Mouse (Mus musculus) intestine, embryonic 14.5 days (tissue): ENCODE measurements at regions not wholly inside any gene's neighbourhood (a gene's known extent, or its start where the extent isn't known, plus 50 kb on each side); places are given as distances from the start of the nearest gene placed in this dataset.
"Not testable (repeated sequence)": the region's sequence is repeated elsewhere in the genome, so short reads cannot be mapped to it uniquely, and the experiment has no call there.

Source experiments
- ATAC-seq: fragments of 200-750 bp; cut with Nextera tagmentation; replicated peaks from 2 replicates; pipeline ENCODE4 v1.8.0; 2017; ENCODE audit warnings: low read depth, moderate number of reproducible peaks, moderate TSS enrichment, moderate library complexity; ENCODE audit not compliant: low FRiP score, low TSS enrichment
- DNase-seq: peaks from one replicate; pipeline ENCODE4 v3.0.0-alpha.2; 2018; ENCODE audit warnings: low spot score
- H3K27ac ChIP-seq: fragments of 300-500 bp; sonication (generic); 2 replicates; pipeline ENCODE4 v1.5.1; 2014; ENCODE audit warnings: low read depth, mild to moderate bottlenecking, control low read depth
- H3K27me3 ChIP-seq: fragments of 300-500 bp; sonication (generic); replicated peaks from 2 replicates; pipeline ENCODE4 v1.6.1; 2014; ENCODE audit warnings: low read length, control low read depth; ENCODE audit not compliant: control insufficient read depth, insufficient read depth
- H3K36me3 ChIP-seq: fragments of 300-500 bp; sonication (generic); 2 replicates; pipeline ENCODE4 v1.6.1; 2014; ENCODE audit warnings: low read length, control low read depth; ENCODE audit not compliant: control insufficient read depth, insufficient read depth
- H3K4me1 ChIP-seq: fragments of 300-500 bp; sonication (generic); replicated peaks from 2 replicates; pipeline ENCODE4 v1.6.1; 2014; ENCODE audit warnings: low read length, control low read depth, mixed read lengths; ENCODE audit not compliant: control insufficient read depth, insufficient read depth
- H3K4me2 ChIP-seq: fragments of 300-500 bp; sonication (generic); 2 replicates; pipeline ENCODE4 v1.6.1; 2014; ENCODE audit warnings: low read length
- H3K4me3 ChIP-seq: fragments of 300-500 bp; sonication (generic); 2 replicates; pipeline ENCODE4 v1.5.1; 2014; ENCODE audit warnings: low read depth, low read length, control low read depth, mixed read lengths
- H3K9ac ChIP-seq: fragments of 300-500 bp; sonication (generic); 2 replicates; pipeline ENCODE4 v1.6.1; 2014; ENCODE audit warnings: mild to moderate bottlenecking, low read length
- H3K9me3 ChIP-seq: fragments of 300-500 bp; sonication (generic); 2 replicates; pipeline ENCODE4 v1.6.1; 2016; ENCODE audit warnings: low read length, control low read depth; ENCODE audit not compliant: control insufficient read depth
- WGBS: fragments of 180-500 bp; shearing (Covaris S2); extraction: QIAGEN DNeasy Blood & Tissue Kit; methylation state at CpG from one replicate; pipeline ENCODE4 v1.1.7; 2014; 5-methylcytosine and 5-hydroxymethylcytosine counted together

- H3K9ac ChIP-seq, H3K4me2 ChIP-seq, H3K4me3 ChIP-seq, H3K27me3 ChIP-seq, H3K27ac ChIP-seq, H3K9me3 ChIP-seq, H3K36me3 ChIP-seq, H3K4me1 ChIP-seq, ATAC-seq, DNase-seq: not testable (repeated sequence)
- 88% methylated on average over 2 of the region's 2 CpGs for WGBS
Measured at GRCm38 (mm10) chr16:49528618-49529017, 170.4 kb upstream of the Ift57 start.

DNA sequence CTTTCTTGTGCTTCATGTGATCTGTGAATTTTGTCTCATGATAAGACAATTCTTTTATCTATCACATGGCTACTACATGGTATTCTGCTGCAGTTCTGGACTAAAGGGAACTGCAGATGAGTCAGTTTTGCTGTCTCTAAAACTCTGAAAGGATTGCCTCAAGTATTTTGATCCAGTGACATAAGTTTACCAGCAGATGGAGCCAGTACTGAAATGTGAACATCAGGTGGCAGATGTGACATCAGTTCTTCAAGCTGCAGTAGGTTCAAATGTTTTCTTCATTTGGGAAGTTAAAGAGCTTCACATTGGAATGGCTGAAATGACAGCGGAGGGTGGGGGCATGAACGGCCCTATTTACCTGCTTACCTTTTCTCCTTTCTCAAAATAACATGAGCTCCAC, 170.0 kb upstream of the Ift57 start:
- WGBS, result 60% methylated on average over 2 of the region's 2 CpGs
- H3K4me3 ChIP-seq, result no peak overlapping the region
- H3K9ac ChIP-seq, result no peak overlapping the region
- H3K27ac ChIP-seq, result no peak overlapping the region
- H3K4me2 ChIP-seq, result no peak overlapping the region
- ATAC-seq (no peak), DNase-seq (no peak)
- H3K36me3 ChIP-seq, result no peaks in the 10 kb centered on the region
- H3K4me1 ChIP-seq, result no peaks in the 10 kb centered on the region
- no peaks in the 10 kb centered on the region for H3K9me3 ChIP-seq
- no peaks in the 10 kb centered on the region for H3K27me3 ChIP-seq

GRCm38 (mm10) chr16:49530051-49530450, 169.0 kb upstream of the Ift57 start:
- 88% methylated on average over 5 of the region's 5 CpGs for WGBS
- ATAC-seq (no peak), DNase-seq (no peak)
- H3K4me1 ChIP-seq, result no peaks in the 10 kb centered on the region
- H3K9me3 ChIP-seq, result no peaks in the 10 kb centered on the region
- H3K36me3 ChIP-seq, result no peaks in the 10 kb centered on the region
- H3K4me2 ChIP-seq, result no peak overlapping the region
- no peak overlapping the region for H3K27ac ChIP-seq
- no peak overlapping the region for H3K4me3 ChIP-seq
- no peak overlapping the region for H3K9ac ChIP-seq
- H3K27me3 ChIP-seq, result no peaks in the 10 kb centered on the region

GRCm38 (mm10) chr16:49532071-49532686, 166.9 kb upstream of the Ift57 start:
- H3K9ac ChIP-seq, result no peak overlapping the region
- ATAC-seq (no peak), DNase-seq (no peak)
- H3K4me2 ChIP-seq, result no peak overlapping the region
- no peak overlapping the region for H3K4me3 ChIP-seq
- no peak overlapping the region for H3K27ac ChIP-seq
- 75% methylated on average over 7 of the region's 7 CpGs for WGBS
- H3K4me1 ChIP-seq, result no peaks in the 10 kb centered on the region
- no peaks in the 10 kb centered on the region for H3K9me3 ChIP-seq
- H3K27me3 ChIP-seq, result no peaks in the 10 kb centered on the region
- no peaks in the 10 kb centered on the region for H3K36me3 ChIP-seq

GRCm38 (mm10) chr16:49533498-49533998, 165.5 kb upstream of the Ift57 start:
- Histone ChIP-seq H3K4me3 (no peak overlapping the region), H3K27me3 (no peaks in the 10 kb centered on the region), H3K9me3 (no peaks in the 10 kb centered on the region), H3K4me2 (no peak overlapping the region), H3K27ac (no peak overlapping the region), H3K9ac (no peak overlapping the region), H3K36me3 (no peaks in the 10 kb centered on the region), H3K4me1 (no peaks in the 10 kb centered on the region)
- DNase-seq (no peak), ATAC-seq (no peak)
- WGBS, result 18% methylated on average over 4 of the region's 4 CpGs

DNA sequence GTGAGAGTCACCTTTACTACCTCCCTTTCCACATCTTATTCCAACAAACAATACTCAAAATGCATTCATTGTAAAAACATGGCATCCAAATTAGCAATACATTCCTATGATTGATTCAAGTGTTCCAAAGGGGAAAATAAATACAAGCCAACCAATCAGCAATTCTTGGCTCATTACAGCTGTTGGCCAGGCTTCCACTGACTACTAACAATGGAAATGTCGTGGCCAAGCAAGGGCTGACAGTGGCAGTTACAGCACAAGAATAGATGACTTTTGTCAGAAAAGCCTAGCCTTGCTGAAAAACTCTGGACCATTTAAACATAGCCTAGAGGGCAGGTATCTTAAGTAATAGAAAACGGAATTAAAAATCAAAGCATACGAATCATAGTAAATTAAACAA, 148.8 kb upstream of the Ift57 start:
- no peaks in the 10 kb centered on the region for H3K4me1 ChIP-seq
- no peaks in the 10 kb centered on the region for H3K9me3 ChIP-seq
- H3K36me3 ChIP-seq, result no peaks in the 10 kb centered on the region
- no peaks in the 10 kb centered on the region for H3K27me3 ChIP-seq
- ATAC-seq, result no peak
- no peak overlapping the region for H3K27ac ChIP-seq
- H3K9ac ChIP-seq, result no peak overlapping the region
- 78% methylated on average over 3 of the region's 3 CpGs for WGBS
- DNase-seq, result no peak
- H3K4me3 ChIP-seq, result no peak overlapping the region
- no peak overlapping the region for H3K4me2 ChIP-seq

- Histone ChIP-seq H3K27ac (no peak overlapping the region), H3K9ac (no peak overlapping the region), H3K4me1 (no peaks in the 10 kb centered on the region), H3K9me3 (no peaks in the 10 kb centered on the region), H3K4me2 (no peak overlapping the region), H3K36me3 (no peaks in the 10 kb centered on the region), H3K4me3 (no peak overlapping the region), H3K27me3 (no peaks in the 10 kb centered on the region)
- DNase-seq (no peak), ATAC-seq (no peak)
- WGBS, result 92% methylated on average over 2 of the region's 2 CpGs
Measured at GRCm38 (mm10) chr16:49570031-49570430, 129.0 kb upstream of the Ift57 start.

- Histone ChIP-seq H3K27me3 (no peaks in the 10 kb centered on the region), H3K4me2 (no peak overlapping the region), H3K4me3 (no peak overlapping the region), H3K9ac (no peak overlapping the region), H3K4me1 (no peaks in the 10 kb centered on the region), H3K36me3 (no peaks in the 10 kb centered on the region), H3K9me3 (no peaks in the 10 kb centered on the region), H3K27ac (no peak overlapping the region)
- 68% methylated on average over 12 of the region's 12 CpGs for WGBS
- DNase-seq, result no peak
- no peak for ATAC-seq
Measured at GRCm38 (mm10) chr16:49572485-49573170, 126.4 kb upstream of the Ift57 start.

- Histone ChIP-seq H3K4me3 (no peak overlapping the region), H3K27me3 (no peaks in the 10 kb centered on the region), H3K4me2 (no peak overlapping the region), H3K4me1 (no peaks in the 10 kb centered on the region), H3K9me3 (no peaks in the 10 kb centered on the region), H3K36me3 (no peaks in the 10 kb centered on the region), H3K27ac (no peak overlapping the region), H3K9ac (no peak overlapping the region)
- WGBS, result 58% methylated on average over 3 of the region's 3 CpGs
- ATAC-seq (no peak), DNase-seq (no peak)
Measured at GRCm38 (mm10) chr16:49573171-49573517, 125.9 kb upstream of the Ift57 start.
